14 mouse cellular contexts compared by ENCODE assay signal in genomic region chr3:96578561-96579238, GRCm38 (mm10). TPM values are rescaled to one million over a fixed set of nuclear protein-coding genes. Genes with fewer than 3 reads are reported as not detected.
DNase-seq lines count a peak whose midpoint lies in the region; ATAC-seq and TF ChIP-seq lines count a peak whose summit lies in the region.
"Had no signal": no experiment of that assay in that cellular context is flagged by ENCODE, and none has a peak within 500 bp of the region (broad histone marks: within the 10 kb centered on the region; RNA-seq: fewer than 3 reads in every experiment).

No protein-coding gene starts in this region.

- H3K36me3 ChIP-seq in lung, postnatal 0 days (ENCODE audit: insufficient read depth, low read length): no peaks in the 10 kb centered on the region
- no peaks in the 10 kb centered on the region for H3K36me3 ChIP-seq in heart, embryonic 12.5 days

- no peak overlapping the region for H3K4me3 ChIP-seq in lung, postnatal 0 days (ENCODE audit: low read depth, low read length)
- no peak overlapping the region for H3K4me3 ChIP-seq in heart, embryonic 12.5 days
- H3K4me3 ChIP-seq in olfactory bulb, adult 2 months (ENCODE audit: insufficient read depth, low read depth, low read length): no peak overlapping the region

- 72% methylated on average over 12 of the region's 12 CpGs for WGBS in lung, postnatal 0 days
- WGBS in heart, embryonic 12.5 days: 80% methylated on average over 12 of the region's 12 CpGs
- 82% methylated on average over 12 of the region's 12 CpGs for WGBS in olfactory bulb, adult 2 months

- peak overlapping the region; percentile 71; the same call in 1 of the 2 replicates for H3K27ac ChIP-seq in lung, postnatal 0 days (ENCODE audit: low read length)
- H3K27ac ChIP-seq in heart, embryonic 12.5 days (ENCODE audit: poor library complexity, severe bottlenecking): peak overlapping the region; percentile 47
- H3K27ac ChIP-seq in olfactory bulb, adult 2 months (ENCODE audit: insufficient read depth, low read depth, low read length): 0 out of 2 replicates have a peak overlapping the region, but pooled peaks have one; percentile 8

- H3K27me3 ChIP-seq in lung, postnatal 0 days (replicated peaks; ENCODE audit: insufficient read depth, low read length): no peaks in the 10 kb centered on the region
- H3K27me3 ChIP-seq in heart, embryonic 12.5 days (replicated peaks): no peaks in the 10 kb centered on the region

- ATAC-seq in lung, postnatal 0 days: no peak
- no peak for ATAC-seq in heart, embryonic 12.5 days (ENCODE audit: insufficient number of reproducible peaks, low FRiP score)

- H3K4me1 ChIP-seq in lung, postnatal 0 days (ENCODE audit: insufficient read depth, low read depth, low read length): peaks cover 23% of the 10 kb centered on the region
- peaks cover 57% of the 10 kb centered on the region for H3K4me1 ChIP-seq in heart, embryonic 12.5 days (replicated peaks)
- H3K4me1 ChIP-seq in olfactory bulb, adult 2 months (ENCODE audit: control insufficient read depth, insufficient read depth, low read length): peaks cover 16% of the 10 kb centered on the region

- peak; percentile 21 for TF ChIP-seq CTCF in lung, postnatal 0 days (IDR thresholded peaks at IDR 0.05)
- no peak for TF ChIP-seq CTCF in olfactory bulb, adult 2 months (IDR thresholded peaks at IDR 0.05; ENCODE audit: insufficient read depth, low read depth, low read length)

- TF ChIP-seq EP300 in lung, postnatal 0 days (IDR thresholded peaks at IDR 0.05): no peak

- TF ChIP-seq POLR2A in olfactory bulb, adult 2 months (IDR thresholded peaks at IDR 0.05; ENCODE audit: insufficient read depth, low read depth, low read length): no peak

- H3K9me3 ChIP-seq in lung, postnatal 0 days (ENCODE audit: low read length): no peaks in the 10 kb centered on the region
- H3K9me3 ChIP-seq in heart, embryonic 12.5 days (replicated peaks): no peaks in the 10 kb centered on the region

- H3K9ac ChIP-seq in lung, postnatal 0 days (replicated peaks; ENCODE audit: low read depth): no peak overlapping the region
- 0 out of 2 replicates have a peak overlapping the region, but pooled peaks have one; percentile 30 for H3K9ac ChIP-seq in heart, embryonic 12.5 days

- DNase-seq in heart, adult 18-20 months: peak; percentile 35 to 50
- DNase-seq in heart, adult 8-10 months (ENCODE audit: low spot score): no peak
- DNase-seq in lung, postnatal 0 days (ENCODE audit: low spot score): no peak
- no peak for DNase-seq in lung, postnatal 4 days
- no peak for DNase-seq in cerebellum, postnatal 14 days
- no peak for DNase-seq in embryo, embryonic 9.5 days (ENCODE audit: extremely low spot score)
- DNase-seq: gastrocnemius, postnatal 14 days; kidney, postnatal 10 days; midbrain, embryonic 14.5 days; thymus, postnatal 36 days had no signal

- no peak overlapping the region; the same call in 1 of the 2 replicates for H3K4me2 ChIP-seq in lung, postnatal 0 days (replicated peaks; ENCODE audit: low read depth, low read length)
- no peak overlapping the region for H3K4me2 ChIP-seq in heart, embryonic 12.5 days

RNA-seq across cellular contexts. Expression of gene Gm16253, which starts 1.9 kb away (rescaled TPM):
- total RNA-seq in heart, adult 18-20 months (2021): 1 to 10 TPM; 1.6 to 1.9 TPM
- total RNA-seq in heart, adult 8-10 months (2022): 1 to 10 TPM in 3 of 4 experiments, not detected in 1; 2.5 to 3.3 (median 3.2) TPM
- 0.73 and 0.78 TPM in 2 replicates for polyA plus RNA-seq in lung, postnatal 0 days (2015; fragmentation: Nextera tagmentation; extraction: Ambion mirVana)
- polyA plus RNA-seq in heart, embryonic 12.5 days (2016; fragmentation: Nextera tagmentation; extraction: Ambion mirVana): 1.6 and 2.4 TPM in 2 replicates
- polyA plus RNA-seq in olfactory bulb, adult 2 months (2012; ENCODE audit: insufficient read depth, insufficient read length, low replicate concordance, missing spikeins): not detected in 2 replicates
- total RNA-seq: adrenal gland, adult 18-20 months; common myeloid progenitor, adult 5-6 weeks had no signal

RNA-seq across cellular contexts. Expression of gene Polr3gl, which starts 15.3 kb away (rescaled TPM):
- 10 to 100 TPM; 26.7 to 30.5 TPM for total RNA-seq in heart, adult 18-20 months (2021)
- 10 to 100 TPM; 31.7 to 35.2 (median 34.7) TPM for total RNA-seq in heart, adult 8-10 months (2022)
- 36.7 and 43.2 TPM in 2 replicates for polyA plus RNA-seq in lung, postnatal 0 days (2015; fragmentation: Nextera tagmentation; extraction: Ambion mirVana)
- polyA plus RNA-seq in heart, embryonic 12.5 days (2016; fragmentation: Nextera tagmentation; extraction: Ambion mirVana): 39.2 and 39.3 TPM in 2 replicates
- not detected in 2 replicates for polyA plus RNA-seq in olfactory bulb, adult 2 months (2012; ENCODE audit: insufficient read depth, insufficient read length, low replicate concordance, missing spikeins)

RNA-seq across cellular contexts. Expression of gene Ankrd34a, which starts 17.7 kb away (rescaled TPM):
- 1 to 10 TPM in 1 of 2 experiments, under 1 TPM in 1; 0.59 to 1.4 TPM for total RNA-seq in heart, adult 18-20 months (2021)
- 1 to 10 TPM; 1.1 to 2.5 (median 2.0) TPM for total RNA-seq in heart, adult 8-10 months (2022)
- 0.18 and 0.37 TPM in 2 replicates for polyA plus RNA-seq in lung, postnatal 0 days (2015; fragmentation: Nextera tagmentation; extraction: Ambion mirVana)
- 9.2 and 9.5 TPM in 2 replicates for polyA plus RNA-seq in heart, embryonic 12.5 days (2016; fragmentation: Nextera tagmentation; extraction: Ambion mirVana)
- not detected in 2 replicates for polyA plus RNA-seq in olfactory bulb, adult 2 months (2012; ENCODE audit: insufficient read depth, insufficient read length, low replicate concordance, missing spikeins)
- total RNA-seq: common myeloid progenitor, adult 5-6 weeks had no signal

RNA-seq across cellular contexts. Expression of gene Txnip, which starts 20.9 kb away (rescaled TPM):
- 100 to 1,000 TPM; 435 to 530 TPM for total RNA-seq in heart, adult 18-20 months (2021)
- total RNA-seq in heart, adult 8-10 months (2022): 100 to 1,000 TPM; 346 to 908 (median 654) TPM
- polyA plus RNA-seq in lung, postnatal 0 days (2015; fragmentation: Nextera tagmentation; extraction: Ambion mirVana): 468 and 502 TPM in 2 replicates
- 144 and 150 TPM in 2 replicates for polyA plus RNA-seq in heart, embryonic 12.5 days (2016; fragmentation: Nextera tagmentation; extraction: Ambion mirVana)
- not detected in 2 replicates for polyA plus RNA-seq in olfactory bulb, adult 2 months (2012; ENCODE audit: insufficient read depth, insufficient read length, low replicate concordance, missing spikeins)

RNA-seq across cellular contexts. Expression of gene Lix1l, which starts 22.2 kb away (rescaled TPM):
- total RNA-seq in heart, adult 18-20 months (2021): 10 to 100 TPM; 24.4 to 27.4 TPM
- total RNA-seq in heart, adult 8-10 months (2022): 10 to 100 TPM; 20.9 to 31.1 (median 25.8) TPM
- polyA plus RNA-seq in lung, postnatal 0 days (2015; fragmentation: Nextera tagmentation; extraction: Ambion mirVana): 5.4 TPM in 2 replicates
- 5.1 and 5.2 TPM in 2 replicates for polyA plus RNA-seq in heart, embryonic 12.5 days (2016; fragmentation: Nextera tagmentation; extraction: Ambion mirVana)
- polyA plus RNA-seq in olfactory bulb, adult 2 months (2012; ENCODE audit: insufficient read depth, insufficient read length, low replicate concordance, missing spikeins): not detected in 2 replicates

Comparison
In these comparisons a context has a peak if more than half of its experiments do, and no peak if none do; other contexts are left out.
1. DNase-seq: peak in heart, adult 18-20 months (2 of 2); none in heart, adult 8-10 months (single experiment), lung, postnatal 0 days (single experiment), lung, postnatal 4 days (0 of 2), cerebellum, postnatal 14 days (0 of 2) and embryo, embryonic 9.5 days (single experiment).
2. H3K27ac ChIP-seq: peak in every context shown above with its lines; median percentile 71 in lung, postnatal 0 days; 47 in heart, embryonic 12.5 days; 8 in olfactory bulb, adult 2 months.
3. RNA of gene Polr3gl, which starts 15.3 kb away (polyA plus RNA-seq): 39.2 to 39.3 TPM in heart, embryonic 12.5 days and 36.7 to 43.2 TPM in lung, postnatal 0 days; not detected in olfactory bulb, adult 2 months; every median in the first group is over 10 times any median in the second.